16 mouse cellular contexts compared by ENCODE assay signal in genomic region chr2:125474690-125475089, GRCm38 (mm10). TPM values are rescaled to one million over a fixed set of nuclear protein-coding genes. Genes with fewer than 3 reads are reported as not detected.
"Had no signal": no experiment of that assay in that cellular context is flagged by ENCODE, and none has a peak within 500 bp of the region (broad histone marks: within the 10 kb centered on the region; RNA-seq: fewer than 3 reads in every experiment).

No protein-coding gene starts in this region.

- H3K4me2 ChIP-seq: liver, embryonic 11.5 days; liver, embryonic 15.5 days; neural tube, embryonic 15.5 days had no signal

- H3K4me3 ChIP-seq: left cerebral cortex, adult 2 months; limb, embryonic 10.5 days; liver, embryonic 15.5 days; midbrain, embryonic 10.5 days; myocyte; neural tube, embryonic 15.5 days had no signal

- DNase-seq: kidney, postnatal 14 days; lung, adult 2 months; lung, postnatal 36 days; midbrain, embryonic 14.5 days; right cerebral cortex, adult 18-20 months; right cerebral cortex, postnatal 25 days; thymus, postnatal 36 days had no signal

- H3K9me3 ChIP-seq: limb, embryonic 10.5 days; liver, embryonic 15.5 days; midbrain, embryonic 10.5 days; neural tube, embryonic 15.5 days had no signal

- H3K9ac ChIP-seq: liver, embryonic 15.5 days; neural tube, embryonic 15.5 days had no signal

- H3K27ac ChIP-seq: left cerebral cortex, adult 2 months; limb, embryonic 10.5 days; liver, embryonic 15.5 days; midbrain, embryonic 10.5 days; neural tube, embryonic 15.5 days had no signal

- H3K36me3 ChIP-seq: liver, embryonic 15.5 days; neural tube, embryonic 15.5 days had no signal

- H3K27me3 ChIP-seq: liver, embryonic 15.5 days; neural tube, embryonic 15.5 days had no signal

- H3K4me1 ChIP-seq: liver, embryonic 15.5 days; midbrain, embryonic 10.5 days had no signal

- ATAC-seq: lung, postnatal 0 days had no signal

RNA-seq across cellular contexts. Expression of gene Gm9913, which starts 30.2 kb away (rescaled TPM):
- total RNA-seq: megakaryocyte progenitor cell, adult 5-6 weeks had no signal
- polyA plus RNA-seq: midbrain, embryonic 14.5 days had no signal
